Mouse (Mus musculus) lung, adult 2 months (tissue): ENCODE results near the gene Abi1.

Experiments
- CTCF ChIP-seq: fragments of 200-500 bp; IDR thresholded peaks from 2 replicates; pipeline ENCODE4 v1.5.1; 2011; ENCODE audit warnings: mild to moderate bottlenecking, low read length, control low read depth; ENCODE audit not compliant: insufficient read depth
- POLR2A ChIP-seq: fragments of 200-500 bp; IDR thresholded peaks from 2 replicates; pipeline ENCODE4 v1.6.1; 2011; ENCODE audit warnings: low read depth, mild to moderate bottlenecking, control low read depth, low read length, borderline replicate concordance; ENCODE audit errors: extremely low read depth

GRCm38 (mm10) chr2:23045703-23046102, 5.7 kb upstream of the Abi1 start:
- TF ChIP-seq CTCF, result no peak
- TF ChIP-seq POLR2A, result no peak
